Mouse (Mus musculus) gastrocnemius, postnatal 25 days (tissue): Measurements from ENCODE around the gene Polr2g. TPM values are rescaled to one million over a fixed set of nuclear protein-coding genes. Genes with fewer than 3 reads are reported as not detected.
"Not testable (repeated sequence)": the region's sequence is repeated elsewhere in the genome, so short reads cannot be mapped to it uniquely, and the experiment has no call there.

Experiments
- DNase-seq: peaks from one replicate; pipeline ENCODE4 v3.0.0; 2022
- long read RNA-seq, 2 experiments: library from polyadenylated mRNA; stranded (forward); transcript quantifications; one replicate each; pipeline ENCODE4 v2.0.0; 2021
- total RNA-seq, 2 experiments: library from RNA; stranded (reverse); gene quantifications; 1 replicate in 1 of 2; 2 replicates in 1 of 2; pipeline ENCODE4 v1.2.3; 2021

Polr2g gene
- 10 to 100 TPM; 29.3 to 34.7 TPM for total RNA-seq
- long read RNA-seq, experiment 1, transcript Polr2g-202 (7 exons, 833 nt) = minor isoform, 5 of 54 reads
- long read RNA-seq, experiment 1, transcript Polr2g-201 (8 exons, 890 nt) = major isoform, 38 of 54 reads
- long read RNA-seq, experiment 1, partial matches to known transcripts = 9 of 54 reads
- long read RNA-seq, experiment 1, other reads (novel, unspliced or antisense) = 2 of 54 reads
- long read RNA-seq, experiment 2, transcript Polr2g-202 (7 exons, 833 nt) = minor isoform, 6 of 31 reads
- long read RNA-seq, experiment 2, transcript Polr2g-201 (8 exons, 890 nt) = major isoform, 20 of 31 reads
- long read RNA-seq, experiment 2, partial matches to known transcripts = 4 of 31 reads
- long read RNA-seq, experiment 2, other reads (novel, unspliced or antisense) = 1 of 31 reads

DNA sequence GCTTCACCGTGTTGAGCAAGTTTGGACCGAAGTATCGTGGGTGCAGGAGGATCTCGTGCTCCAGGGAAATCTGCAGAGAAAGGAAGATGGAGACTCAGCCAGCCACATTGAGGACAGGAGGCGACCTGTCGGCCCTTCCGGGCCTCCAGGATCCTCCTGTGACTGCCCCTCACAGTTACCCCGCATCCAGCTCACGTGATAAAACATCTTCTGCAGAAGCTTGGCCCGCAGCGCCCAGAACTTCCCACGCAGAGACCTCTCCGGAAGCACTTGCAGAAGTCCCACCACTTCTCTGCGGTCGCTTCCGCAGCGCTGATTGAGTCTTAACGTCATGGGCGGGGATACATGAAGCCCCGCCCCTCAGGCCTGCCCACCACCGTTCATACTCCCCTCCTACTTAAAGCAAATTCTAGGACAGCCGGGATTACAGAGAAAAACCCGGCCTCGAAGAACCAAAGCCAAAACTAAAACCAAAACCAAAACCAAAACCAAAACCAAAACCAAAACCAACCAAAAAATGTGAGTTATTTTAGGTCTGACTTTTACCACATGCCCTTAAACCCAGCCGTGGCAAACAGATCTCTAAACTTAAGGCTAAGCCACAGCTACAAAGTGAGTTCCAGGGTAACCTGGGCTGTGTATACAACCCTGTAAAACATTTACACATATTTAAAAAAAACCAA, at the start of gene Polr2g:
Gene Polr2g, minus strand, starts transcription at position 314 of the 683 bp plus-strand sequence.
- peak; percentile 92 for DNase-seq

- peak; percentile 44 for DNase-seq
These were observed 46.2 kb upstream of the Polr2g start for GRCm38 (mm10) chr19:8844371-8845129.

- DNase-seq = no peak
These were observed 44.6 kb upstream of the Polr2g start for GRCm38 (mm10) chr19:8842961-8843360.

- no peak for DNase-seq
These were observed 42.6 kb upstream of the Polr2g start for GRCm38 (mm10) chr19:8841012-8841411.

- DNase-seq = peak; percentile 57
These were observed 41.8 kb upstream of the Polr2g start for GRCm38 (mm10) chr19:8839908-8840791.

DNA sequence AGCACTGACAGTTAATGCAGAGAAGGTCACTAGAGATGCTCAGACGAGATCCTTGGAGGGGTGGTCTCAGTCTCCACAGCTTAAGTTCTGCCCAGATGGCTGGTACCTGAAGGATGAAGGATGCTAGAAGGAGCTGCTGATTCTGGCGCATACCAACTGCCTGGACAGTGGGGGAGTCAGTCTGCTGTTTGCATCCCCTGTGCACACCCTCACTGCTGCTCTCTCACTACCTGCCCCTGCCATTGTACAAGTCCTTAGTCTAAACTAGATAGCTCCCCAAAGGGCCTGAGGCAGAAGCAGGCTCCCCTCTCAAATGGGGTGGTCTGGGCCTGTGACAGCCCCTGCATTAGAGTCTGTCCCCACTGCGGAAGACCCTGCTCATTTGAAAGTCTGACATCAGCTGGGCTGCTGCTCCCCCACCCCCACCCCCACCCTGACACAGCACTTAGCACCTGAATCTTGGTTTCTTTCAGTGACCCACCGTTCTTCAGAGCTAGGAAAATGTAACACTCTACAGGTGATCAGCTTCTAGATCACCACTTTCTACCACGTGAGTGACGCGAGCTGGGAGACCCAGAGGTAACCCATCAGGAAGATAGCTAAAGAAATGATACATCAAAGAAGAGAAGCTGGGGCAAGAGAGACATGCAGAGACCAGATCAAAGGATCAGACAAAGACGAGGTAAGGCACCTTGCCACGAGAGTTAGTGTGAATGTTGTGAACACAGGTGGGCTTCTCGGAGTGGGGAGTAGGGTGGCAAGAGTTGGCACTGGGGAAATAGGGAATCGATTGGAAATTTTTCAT, 40.9 kb upstream of the Polr2g start, which contains the start of gene Gng3:
Gene Gng3, minus strand, starts transcription at position 92 of the 805 bp plus-strand sequence.
- DNase-seq = no peak

GRCm38 (mm10) chr19:8838041-8838730, 39.8 kb upstream of the Polr2g start:
- no peak for DNase-seq

- peak; percentile 76 for DNase-seq
These were observed 38.9 kb upstream of the Polr2g start, which contains the start of gene Bscl2 for GRCm38 (mm10) chr19:8837251-8837791. TSS of gene Bscl2 (plus strand) at chr19:8837467.

DNA sequence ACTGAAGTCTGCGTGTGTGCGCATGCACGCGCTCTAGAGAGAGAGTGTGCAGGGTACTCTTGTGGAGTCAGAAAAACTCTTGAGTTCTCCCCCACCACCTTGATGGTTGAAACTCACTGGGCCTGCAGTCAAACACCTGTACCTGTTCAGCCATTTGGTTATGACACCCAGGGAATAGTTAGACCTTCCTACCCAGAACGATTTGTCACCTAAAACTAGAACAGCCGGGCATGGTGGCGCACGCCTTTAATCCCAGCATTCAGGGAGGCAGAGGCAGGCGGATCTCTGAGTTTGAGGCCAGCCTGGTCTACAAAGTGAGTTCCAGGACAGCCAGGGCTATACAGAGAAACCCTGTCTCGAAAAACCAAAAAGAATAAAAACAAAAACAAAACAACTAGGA, 38.0 kb upstream of the Polr2g start:
- DNase-seq = not testable (repeated sequence)

- DNase-seq = no peak
These were observed 34.6 kb upstream of the Polr2g start for GRCm38 (mm10) chr19:8832971-8833370.

DNA sequence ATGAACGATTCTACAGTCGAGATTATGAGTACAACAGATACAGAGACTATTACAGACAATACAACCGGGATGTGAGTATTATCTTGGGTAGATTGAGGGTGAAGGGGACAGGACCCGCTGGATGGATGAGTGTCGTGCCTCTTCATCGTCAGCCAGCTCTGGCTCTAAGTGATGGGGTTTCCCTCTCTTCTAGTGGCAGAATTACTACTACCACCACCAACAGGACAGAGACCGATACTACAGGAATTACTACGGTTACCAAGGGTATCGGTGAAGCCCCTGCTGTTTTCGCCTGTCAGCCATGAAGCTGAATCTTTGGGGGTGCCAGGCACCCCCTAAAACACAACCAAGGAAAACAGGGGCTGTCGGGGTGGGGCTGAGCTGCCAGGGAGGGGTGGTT, 32.9 kb upstream of the Polr2g start:
- no peak for DNase-seq

GRCm38 (mm10) chr19:8830664-8831063, 32.3 kb upstream of the Polr2g start:
- DNase-seq = no peak

- no peak for DNase-seq
These were observed 31.3 kb upstream of the Polr2g start, which contains the start of gene AC129217.1 for GRCm38 (mm10) chr19:8829660-8830059. TSS of gene AC129217.1 (plus strand) at chr19:8829773.

- DNase-seq = no peak
These were observed 24.3 kb upstream of the Polr2g start for GRCm38 (mm10) chr19:8822696-8823095.

- DNase-seq = no peak
These were observed 22.8 kb upstream of the Polr2g start for GRCm38 (mm10) chr19:8821146-8821545.

DNA sequence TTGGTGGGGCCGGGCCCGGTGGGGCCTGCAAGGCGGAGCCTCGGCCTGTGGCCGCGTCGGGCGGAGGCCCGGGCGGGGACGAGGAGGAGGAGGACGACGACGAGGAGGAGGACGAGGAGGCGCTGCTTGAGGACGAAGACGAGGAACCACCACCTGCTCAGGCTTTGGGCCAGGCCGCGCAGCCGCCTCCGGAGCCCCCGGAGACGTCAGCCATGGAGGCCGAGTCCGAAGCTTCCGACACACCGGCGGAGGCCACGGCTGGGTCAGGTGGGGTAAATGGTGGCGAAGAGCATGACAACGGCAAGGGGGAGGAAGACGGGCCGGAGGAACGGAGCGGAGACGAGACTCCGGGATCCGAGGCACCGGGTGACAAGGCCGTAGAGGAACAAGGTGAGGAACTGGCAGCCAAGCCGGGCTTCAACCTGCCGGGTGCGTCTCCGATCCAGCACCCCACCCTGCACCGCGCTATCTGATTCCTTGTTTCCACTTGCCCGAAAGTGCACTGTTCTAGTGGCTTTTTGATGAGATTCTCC, 22.1 kb upstream of the Polr2g start:
- no peak for DNase-seq

- peak; percentile 99 for DNase-seq
These were observed 21.4 kb upstream of the Polr2g start, which contains the start of gene Hnrnpul2 for GRCm38 (mm10) chr19:8819596-8820423. TSS of gene Hnrnpul2 (plus strand) at chr19:8820010.
